Mouse (Mus musculus): ENCODE measurements around the gene Gm37240. TPM values are rescaled to one million over a fixed set of nuclear protein-coding genes. Genes with fewer than 3 reads are reported as not detected.
"Not testable (repeated sequence)": the region's sequence is repeated elsewhere in the genome, so short reads cannot be mapped to it uniquely, and the experiment has no call there.

The Gm37240 gene
- total RNA-seq, 2 experiments from 2014 or later = 0.27 to 1.1 TPM

- intact Hi-C loops (cut with DNase I) = no loop called here
- no peak for DNase-seq (ENCODE audit: extremely low spot score in 1 of 2, low spot score in 2 of 2)
- Histone ChIP-seq H3K27ac (no peak overlapping the region), H3K4me3 (no peak overlapping the region)
- no peak for TF ChIP-seq CTCF (IDR thresholded peaks at IDR 0.05)
Measured at GRCm38 (mm10) chr3:84654900-84655784, 1232.2 kb downstream of the Gm37240 start.

DNA sequence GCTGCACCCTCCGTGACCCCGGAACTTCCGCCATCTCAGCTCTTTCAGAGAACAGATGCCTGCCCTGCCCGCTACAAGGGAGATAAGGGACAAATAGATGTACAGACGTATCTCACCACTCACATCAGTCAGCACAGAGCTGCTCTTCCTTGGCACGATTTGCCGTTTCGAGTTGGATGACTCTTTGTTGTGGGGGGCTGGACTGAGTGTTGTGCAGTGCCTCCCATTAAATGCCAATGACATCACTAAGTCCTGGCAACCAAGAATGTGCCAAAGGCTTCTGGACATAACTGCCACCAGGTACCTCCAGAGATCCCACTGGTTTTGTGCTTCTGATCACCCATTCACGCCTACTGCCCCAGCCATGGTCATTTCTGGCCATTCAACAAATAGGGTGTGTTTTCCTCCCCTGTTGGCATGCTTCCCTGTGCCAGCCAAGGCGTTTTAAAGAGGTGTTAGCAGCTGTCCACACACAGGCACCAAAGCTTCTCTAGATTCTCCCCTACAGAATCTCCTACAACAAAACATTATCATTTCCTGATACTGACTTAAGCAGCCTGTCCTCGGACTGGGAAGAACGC, 1233.0 kb downstream of the Gm37240 start:
- no peak for TF ChIP-seq CTCF (IDR thresholded peaks at IDR 0.05)
- Histone ChIP-seq H3K4me3 (no peak overlapping the region), H3K27ac (no peak overlapping the region)
- DNase-seq (ENCODE audit: extremely low spot score in 1 of 2, low spot score in 2 of 2) = peak in 1 of 2 experiments; percentile 15
- intact Hi-C loops (cut with DNase I) = no loop called here

DNA sequence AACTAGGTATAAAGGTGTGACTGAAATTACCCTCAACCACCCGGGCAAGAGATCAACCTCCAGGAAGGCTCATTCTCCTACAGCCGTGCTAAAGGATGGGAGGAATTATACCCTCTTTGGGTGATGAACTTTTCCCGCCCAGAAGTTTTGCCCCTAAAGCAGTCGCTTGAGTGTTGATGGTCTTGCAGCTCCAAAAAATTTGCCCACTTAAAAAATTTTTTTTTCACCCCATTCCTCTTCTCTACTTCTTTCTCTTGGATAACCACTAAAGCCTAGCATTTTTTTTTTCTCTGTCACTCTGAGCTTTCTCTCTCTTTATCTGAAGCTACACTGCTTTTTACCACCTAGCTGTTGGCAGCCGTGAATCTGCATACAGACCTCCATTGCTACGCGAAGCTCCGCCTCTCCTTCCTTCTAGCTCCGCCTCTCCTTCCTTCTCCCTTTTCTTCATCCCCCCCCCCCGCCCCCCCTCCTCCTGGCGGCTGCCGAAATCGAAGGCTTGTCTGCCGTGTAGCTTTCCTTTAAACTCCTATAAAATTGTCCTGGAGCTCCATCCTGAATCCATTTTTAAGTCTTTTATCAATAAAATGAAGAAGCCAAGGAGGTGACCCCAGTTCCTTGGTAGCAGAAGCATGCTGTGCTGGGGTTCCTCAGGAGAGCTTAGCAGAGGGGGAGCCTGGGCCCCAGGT, 1233.6 kb downstream of the Gm37240 start:
- intact Hi-C loops (cut with DNase I) = no loop called here
- H3K4me3 ChIP-seq = no peak overlapping the region
- no peak for TF ChIP-seq CTCF (IDR thresholded peaks at IDR 0.05)
- no peak for DNase-seq (ENCODE audit: extremely low spot score in 1 of 2, low spot score in 2 of 2)
- H3K27ac ChIP-seq = no peak overlapping the region

DNA sequence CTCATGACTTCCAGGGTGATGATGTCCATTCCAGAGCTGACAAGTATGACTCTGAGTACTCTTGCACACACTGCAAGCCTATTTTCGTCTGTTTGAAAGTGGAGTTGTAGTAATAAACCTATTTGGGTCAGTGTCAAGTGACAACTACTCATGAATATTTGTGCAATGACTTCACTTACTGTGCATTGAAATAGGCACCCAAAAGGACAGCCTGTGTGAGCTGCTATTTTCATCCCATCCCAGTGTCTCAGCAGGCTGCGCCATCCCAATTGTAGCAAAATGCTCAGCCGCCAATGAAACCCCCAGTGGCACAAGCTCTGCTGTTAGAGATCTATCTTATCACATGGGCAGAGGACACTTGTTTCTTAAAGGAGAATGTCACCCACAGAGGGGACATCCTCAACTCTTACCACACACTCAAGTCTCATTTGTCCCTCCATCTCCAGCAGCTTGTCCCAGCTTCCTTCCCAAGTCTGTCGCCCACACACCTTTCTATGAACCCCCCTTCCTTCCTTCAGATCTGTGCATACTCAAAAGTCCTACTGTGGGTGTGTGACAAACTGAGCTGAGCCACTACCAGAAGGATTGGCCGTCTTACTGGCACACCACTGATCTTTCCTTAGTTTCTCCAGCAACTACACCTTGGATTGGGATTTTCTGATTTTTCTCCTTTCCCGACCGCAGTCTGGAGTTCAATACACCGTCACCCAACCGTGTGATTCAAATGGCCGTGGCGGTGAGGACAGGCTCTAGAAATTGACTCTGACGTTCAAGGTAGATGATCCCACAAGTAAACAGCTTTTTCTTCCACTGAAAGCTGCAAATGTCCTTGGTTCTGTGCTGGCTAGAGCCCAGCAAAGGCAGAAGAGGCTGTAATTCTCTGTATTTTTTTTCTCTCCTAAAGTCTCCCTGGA, 1234.4 kb downstream of the Gm37240 start:
- Histone ChIP-seq H3K4me3 (no peak overlapping the region), H3K27ac (no peak overlapping the region)
- peak in 1 of 2 experiments; percentile 12 for DNase-seq (ENCODE audit: extremely low spot score in 1 of 2, low spot score in 2 of 2)
- intact Hi-C loops (cut with DNase I) = no loop called here
- no peak for TF ChIP-seq CTCF (IDR thresholded peaks at IDR 0.05)

DNA sequence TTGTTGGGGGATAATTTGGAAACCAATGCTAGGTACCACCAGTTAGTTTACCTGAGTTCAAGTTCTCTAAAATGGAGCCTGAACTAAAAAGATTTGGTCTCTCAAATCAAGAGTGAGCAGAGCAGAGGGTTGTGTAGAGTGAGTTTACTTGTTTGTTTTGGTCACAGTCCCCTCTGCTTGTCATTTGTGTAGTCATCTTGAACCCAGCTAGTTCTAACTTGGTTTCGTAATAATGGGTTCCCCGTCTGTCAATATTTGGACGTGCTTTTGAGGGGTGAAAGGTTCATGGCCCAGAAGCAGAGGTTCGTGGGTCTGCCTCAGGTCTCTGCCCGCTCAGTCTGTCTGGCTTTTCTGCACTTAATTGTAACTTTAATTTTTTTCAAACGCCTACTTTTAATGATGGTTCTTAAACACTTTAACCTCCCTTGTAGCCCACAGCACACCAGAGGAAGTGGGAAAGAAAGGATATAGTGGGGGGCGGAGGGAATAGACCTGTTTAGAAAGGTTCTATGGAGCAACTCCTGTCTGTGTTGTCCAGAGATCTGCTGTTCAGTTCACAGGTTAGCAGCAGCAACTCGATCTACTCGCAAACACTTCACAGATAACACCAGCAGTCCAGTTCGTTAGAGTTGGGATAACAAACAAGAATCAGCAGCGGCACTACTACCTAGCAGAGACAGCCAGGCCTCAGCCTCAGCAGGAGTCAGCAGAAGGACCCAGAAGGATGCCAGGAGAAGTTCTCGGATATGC, 1237.6 kb downstream of the Gm37240 start:
- no peak overlapping the region for H3K27ac ChIP-seq
- intact Hi-C loops (cut with DNase I) = no loop called here
- no peak overlapping the region for H3K4me3 ChIP-seq
- TF ChIP-seq CTCF (IDR thresholded peaks at IDR 0.05) = no peak
- DNase-seq (ENCODE audit: extremely low spot score in 1 of 2, low spot score in 2 of 2) = no peak

DNA sequence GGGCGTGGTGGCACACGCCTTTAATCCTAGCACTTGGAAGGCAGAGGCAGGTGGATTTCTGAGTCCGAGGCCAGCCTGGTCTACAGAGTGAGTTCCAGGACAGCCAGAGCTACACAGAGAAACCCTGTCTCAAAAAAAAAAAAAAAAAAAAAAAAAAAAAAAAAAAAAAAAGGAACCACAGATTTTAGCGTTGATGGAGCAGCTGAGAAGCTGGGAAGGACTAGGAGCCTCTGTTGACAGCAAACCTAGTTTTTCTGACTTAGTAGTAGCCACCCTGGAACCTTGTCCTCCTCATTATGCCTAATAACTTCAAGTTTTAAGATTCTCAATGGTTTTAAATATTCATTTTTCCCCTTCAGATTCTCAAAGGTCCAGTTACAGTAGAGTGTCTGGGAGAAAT, 1239.2 kb downstream of the Gm37240 start:
- H3K27ac ChIP-seq; intact Hi-C loops (cut with DNase I); H3K4me3 ChIP-seq; DNase-seq (ENCODE audit: extremely low spot score in 1 of 2, low spot score in 2 of 2): not testable (repeated sequence)

DNA sequence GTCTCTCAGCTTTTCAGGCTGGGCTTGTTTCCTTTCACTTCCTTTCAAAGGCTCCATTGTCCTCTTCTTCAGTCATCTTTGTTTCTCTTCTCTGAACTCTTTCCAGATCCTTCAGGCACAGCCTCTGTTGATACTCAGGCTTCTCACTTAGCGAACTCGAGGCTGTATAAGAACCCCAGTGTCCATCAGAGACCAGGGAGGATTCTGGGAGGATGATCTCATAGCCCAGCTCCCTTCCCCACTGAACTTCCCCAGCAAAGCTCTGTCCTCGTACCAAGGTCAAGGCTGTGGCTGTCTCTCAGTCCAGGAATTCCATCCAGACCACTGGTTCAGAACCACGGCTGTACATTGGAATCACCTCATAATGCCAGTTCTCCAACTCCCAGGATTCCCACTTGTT, 1239.7 kb downstream of the Gm37240 start:
- DNase-seq (ENCODE audit: extremely low spot score in 1 of 2, low spot score in 2 of 2) = no peak
- TF ChIP-seq CTCF (IDR thresholded peaks at IDR 0.05) = no peak
- no peak overlapping the region for H3K27ac ChIP-seq
- H3K4me3 ChIP-seq = no peak overlapping the region
- intact Hi-C loops (cut with DNase I) = no loop called here

DNA sequence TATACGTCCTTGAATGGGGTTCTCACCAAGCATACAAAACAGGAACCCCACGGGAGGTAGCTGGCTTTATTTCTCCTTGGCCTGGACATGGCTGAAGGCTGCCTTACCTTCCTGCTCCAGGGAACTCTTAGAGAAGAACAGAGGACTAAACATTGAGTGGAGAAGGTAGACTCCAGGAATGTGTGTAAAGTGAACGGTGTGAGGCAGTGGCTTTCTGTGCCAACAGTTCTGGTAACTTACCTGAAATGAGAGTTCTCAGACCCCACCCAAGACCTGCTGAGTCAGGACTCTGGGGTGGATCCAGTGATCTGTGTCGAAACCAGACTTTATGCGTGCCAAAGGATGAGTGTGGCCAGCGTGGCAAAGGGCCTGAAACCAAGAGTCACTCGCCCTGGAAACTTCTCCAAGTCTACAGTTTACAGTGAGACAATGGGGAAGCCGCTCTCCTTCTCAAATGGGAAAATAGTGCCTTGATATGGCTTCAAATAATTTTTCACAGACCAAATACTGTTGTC, 1240.9 kb downstream of the Gm37240 start:
- Histone ChIP-seq H3K27ac (no peak overlapping the region), H3K4me3 (no peak overlapping the region)
- DNase-seq (ENCODE audit: extremely low spot score in 1 of 2, low spot score in 2 of 2) = no peak
- no peak for TF ChIP-seq CTCF (IDR thresholded peaks at IDR 0.05)
- intact Hi-C loops (cut with DNase I) = no loop called here

GRCm38 (mm10) chr3:84646007-84646290, 1241.4 kb downstream of the Gm37240 start:
- no peak for DNase-seq (ENCODE audit: extremely low spot score in 1 of 2, low spot score in 2 of 2)
- H3K4me3 ChIP-seq = no peak overlapping the region
- no peak overlapping the region for H3K27ac ChIP-seq
- TF ChIP-seq CTCF (IDR thresholded peaks at IDR 0.05) = no peak
- intact Hi-C loops (cut with DNase I) = no loop called here

DNA sequence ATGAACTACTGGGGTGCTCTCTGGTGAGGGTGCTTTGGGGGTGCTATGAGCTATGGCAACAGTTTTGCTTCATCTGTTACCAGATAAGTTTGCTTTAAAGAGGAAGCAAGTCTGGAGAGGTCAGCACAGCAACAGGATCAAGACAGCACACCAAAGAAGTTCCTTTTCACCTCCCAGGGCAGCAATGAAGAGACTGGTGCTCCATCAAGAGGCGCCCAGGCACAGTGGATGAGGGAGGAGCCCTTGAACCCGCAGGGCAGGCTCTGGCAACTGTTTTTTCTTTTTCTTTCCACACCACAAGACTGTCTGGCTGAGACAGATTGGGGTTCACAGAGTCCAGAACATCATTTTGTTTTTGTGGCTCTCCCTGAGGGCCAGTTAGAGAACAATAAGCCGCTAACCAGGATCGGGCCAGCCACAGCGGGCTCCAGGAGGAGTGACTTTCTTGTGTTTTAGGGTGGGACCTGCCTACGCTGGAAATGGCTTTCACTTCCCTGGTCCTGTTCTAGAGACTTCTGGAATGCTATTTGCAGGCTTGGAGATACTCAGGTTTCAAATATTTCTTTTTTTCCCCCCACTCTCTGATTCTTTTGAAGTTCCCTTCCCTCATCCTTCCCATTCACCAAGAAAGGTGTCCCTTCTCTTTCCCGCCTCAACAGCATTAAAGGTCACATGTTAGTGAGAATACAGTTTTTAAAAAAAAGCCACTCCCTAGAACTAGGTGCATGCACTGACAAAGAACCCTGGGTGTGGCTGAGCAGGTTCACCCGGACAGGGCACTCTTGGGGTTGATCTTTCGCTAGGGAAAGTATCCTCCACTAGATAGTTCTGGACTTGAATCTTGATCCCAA, 1241.9 kb downstream of the Gm37240 start:
- intact Hi-C loops (cut with DNase I) = no loop called here

More for the DNA sequence above, 1241.9 kb downstream of the Gm37240 start:
- TF ChIP-seq CTCF (IDR thresholded peaks at IDR 0.05) = no peak
- no peak for DNase-seq (ENCODE audit: extremely low spot score in 1 of 2, low spot score in 2 of 2)
- H3K4me3 ChIP-seq = no peak overlapping the region
- no peak overlapping the region for H3K27ac ChIP-seq
